Mouse (Mus musculus): ENCODE data around the gene Gria2. TPM values are rescaled to one million over a fixed set of nuclear protein-coding genes. Genes with fewer than 3 reads are reported as not detected.
A peak's percentile ranks its signal among the peaks of the same experiment; 100 is the strongest.

Gria2 gene
- under 1 TPM; 0.34 to 0.49 TPM for total RNA-seq (2021)
- long read RNA-seq, experiment 1: 0 reads
- long read RNA-seq, experiment 2: 0 reads

GRCm38 (mm10) chr3:80802596-80803081 lies at the start of gene Gria2:
Gene Gria2 (minus strand): TSS chr3:80802835.
- DNase-seq (ENCODE audit: low spot score in 2 of 2): peak; percentile 19 to 75

DNA sequence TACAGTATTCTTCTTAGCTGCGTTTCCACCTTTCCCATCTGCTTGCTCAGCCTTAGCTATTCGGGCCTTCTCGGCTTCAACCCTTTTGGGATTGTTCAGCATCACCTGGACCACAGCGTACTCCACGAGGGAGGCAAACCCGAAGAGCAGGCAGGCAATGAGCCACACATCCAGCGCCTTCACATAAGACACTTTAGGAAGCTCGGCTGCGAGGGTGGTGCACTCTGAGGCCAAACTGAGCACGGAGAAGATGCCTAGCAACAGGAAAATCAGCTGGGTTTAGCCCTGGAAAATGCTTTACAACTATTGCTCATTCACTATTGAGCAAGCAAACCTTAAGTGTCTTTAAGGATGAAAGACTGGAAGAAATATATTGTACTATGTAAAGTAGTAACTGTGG lies 48.3 kb upstream of the Gria2 start:
- DNase-seq (ENCODE audit: low spot score in 2 of 2): no peak

GRCm38 (mm10) chr3:80845634-80846033 lies 43.0 kb upstream of the Gria2 start:
- no peak for DNase-seq (ENCODE audit: low spot score in 2 of 2)

DNA sequence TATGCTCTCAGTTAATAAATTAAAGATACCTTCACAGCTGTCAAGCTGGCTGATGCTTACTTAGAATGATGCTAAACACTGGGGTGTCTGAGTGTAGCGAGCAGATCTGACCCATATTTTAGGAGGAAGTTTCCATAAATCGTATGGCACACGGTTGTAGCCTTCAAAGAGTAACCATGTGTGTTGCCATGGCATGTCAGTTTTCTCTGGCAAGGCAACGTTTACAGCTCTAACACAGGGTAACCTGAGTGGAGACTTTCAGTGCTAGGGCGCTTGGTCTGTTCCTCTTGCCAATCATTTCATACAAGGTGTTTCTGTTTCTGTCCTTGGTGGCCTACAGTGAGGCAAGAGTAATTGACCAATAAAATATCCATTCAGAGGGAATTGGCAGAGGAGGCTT lies 37.2 kb upstream of the Gria2 start:
- no peak for DNase-seq (ENCODE audit: low spot score in 2 of 2)

GRCm38 (mm10) chr3:80837583-80837982 lies 34.9 kb upstream of the Gria2 start:
- DNase-seq (ENCODE audit: low spot score in 2 of 2): no peak

GRCm38 (mm10) chr3:80823975-80824374 lies 21.3 kb upstream of the Gria2 start:
- DNase-seq (ENCODE audit: low spot score in 2 of 2): no peak

DNA sequence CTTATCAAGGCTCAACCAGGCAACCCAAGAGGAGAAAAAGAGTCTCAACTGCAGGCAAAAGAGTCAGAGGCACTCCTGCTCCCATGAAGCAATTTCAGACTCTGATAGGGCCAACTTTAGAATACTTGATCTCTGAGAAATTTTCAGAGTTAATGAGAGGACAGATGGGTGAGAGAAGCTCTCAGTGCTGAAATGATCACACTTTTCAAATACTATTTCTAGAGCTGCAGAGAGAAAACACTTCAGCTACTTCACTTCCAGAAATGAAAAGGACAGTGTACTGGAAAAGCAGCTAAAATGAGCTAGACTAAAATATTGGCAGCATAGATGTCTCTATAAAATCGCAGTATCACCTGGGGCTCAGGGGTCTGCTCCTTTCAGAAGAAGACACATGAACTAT lies 16.0 kb upstream of the Gria2 start:
- no peak for DNase-seq (ENCODE audit: low spot score in 2 of 2)

DNA sequence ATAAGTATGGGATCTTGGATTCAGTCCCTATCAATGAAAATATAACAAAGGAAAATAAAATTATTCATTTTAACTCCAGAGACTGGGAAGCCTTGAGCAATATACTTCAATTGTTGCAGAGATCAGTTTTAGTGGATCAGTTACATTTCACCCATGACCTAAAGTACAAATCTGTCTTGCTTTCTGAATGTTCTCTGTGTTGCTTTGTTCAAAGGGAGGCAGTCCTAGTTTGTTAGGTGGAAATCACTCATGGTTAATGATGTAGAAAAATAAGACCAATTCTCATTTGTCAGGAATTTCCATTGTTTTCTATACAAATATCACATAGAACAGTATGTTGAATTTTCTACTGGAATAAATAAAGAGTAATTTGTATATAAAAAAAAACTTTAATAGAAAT lies 11.1 kb upstream of the Gria2 start:
- no peak for DNase-seq (ENCODE audit: low spot score in 2 of 2)

- DNase-seq (ENCODE audit: low spot score in 2 of 2): no peak
Measured at GRCm38 (mm10) chr3:80812237-80812636, 9.6 kb upstream of the Gria2 start.

- DNase-seq (ENCODE audit: low spot score in 2 of 2): no peak
Measured at GRCm38 (mm10) chr3:80805327-80805726, 2.7 kb upstream of the Gria2 start.

DNA sequence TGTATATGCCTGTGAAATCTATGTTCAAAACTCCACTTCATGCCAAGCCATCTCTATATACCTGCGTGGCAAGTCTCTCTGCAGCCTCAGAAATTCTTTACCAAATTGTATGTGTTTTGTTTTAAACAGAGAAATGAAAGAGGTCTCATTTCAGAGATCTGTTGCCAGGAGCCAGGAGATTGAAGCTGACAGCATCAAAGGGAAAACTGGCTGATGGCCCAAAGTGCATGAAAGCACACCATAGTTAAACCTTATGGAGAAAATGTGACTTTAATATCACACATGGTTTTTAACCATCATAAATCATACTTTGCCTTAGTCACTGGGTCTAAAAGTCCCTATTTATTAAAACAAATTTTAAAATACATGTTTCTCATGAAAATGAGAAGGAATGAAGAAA lies 1.2 kb upstream of the Gria2 start:
- no peak for DNase-seq (ENCODE audit: low spot score in 2 of 2)

GRCm38 (mm10) chr3:80803211-80803610 lies 576 bp upstream of the Gria2 start:
- no peak for DNase-seq (ENCODE audit: low spot score in 2 of 2)

DNA sequence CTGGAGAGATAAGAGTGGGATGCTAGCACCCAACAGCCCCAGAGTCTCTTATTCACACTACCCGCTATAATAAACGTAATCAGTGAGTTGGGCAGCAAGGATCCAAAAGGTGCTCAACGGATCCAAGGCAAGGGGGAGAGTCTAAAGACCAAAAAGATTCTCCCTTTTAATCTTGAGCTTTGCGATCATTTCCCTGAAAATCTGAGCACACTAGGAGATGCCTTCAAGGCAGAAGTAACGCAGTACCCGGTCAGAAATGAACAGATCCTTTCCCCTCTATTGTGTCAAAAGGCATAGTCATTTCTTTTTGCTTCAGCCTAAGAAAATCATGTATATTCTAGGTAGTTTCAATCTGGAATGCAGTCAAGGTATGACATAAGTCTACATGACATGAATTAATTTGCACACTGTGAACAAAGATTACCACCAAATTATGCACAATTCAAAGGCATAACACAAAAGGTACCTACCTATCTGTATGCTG lies 766 bp downstream of the Gria2 start:
- DNase-seq (ENCODE audit: low spot score in 2 of 2): no peak

DNA sequence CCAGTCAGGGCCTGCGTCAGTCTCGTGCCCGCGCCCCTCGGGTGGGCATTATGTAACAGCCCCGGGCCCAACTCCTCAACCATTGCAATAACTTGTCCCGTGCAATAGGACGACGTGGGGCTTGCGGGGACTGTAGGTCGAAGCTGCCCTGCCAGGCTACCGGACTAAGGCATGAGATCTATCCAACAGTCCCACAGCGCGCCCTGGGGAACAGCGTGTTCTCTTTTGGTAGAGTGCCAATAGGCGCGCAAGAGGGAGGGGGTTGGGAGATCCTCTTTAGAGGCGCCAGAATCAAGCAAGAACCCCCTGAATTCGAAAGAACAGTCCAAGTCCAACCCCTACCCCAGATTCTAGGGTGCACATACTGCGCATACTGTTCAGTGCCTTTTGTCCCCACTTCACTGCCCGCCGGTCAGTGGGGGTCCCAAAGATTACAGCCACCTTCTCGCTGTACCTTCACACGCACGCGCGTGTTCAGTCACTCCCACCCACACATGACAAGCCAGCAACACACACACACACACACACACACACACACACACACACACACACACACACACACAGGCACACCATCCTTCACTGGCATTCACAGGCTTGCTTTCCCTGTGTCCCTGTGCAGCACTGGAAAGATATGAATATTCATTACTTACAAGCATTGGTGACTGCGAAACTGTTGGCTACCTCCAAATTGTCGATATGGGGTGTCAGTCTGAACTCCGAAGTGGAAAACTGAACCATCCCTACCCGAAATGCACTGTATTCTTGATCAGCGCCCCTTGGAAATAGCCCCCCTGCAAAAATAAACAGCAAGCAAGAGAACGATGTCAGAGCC lies 1.4 kb downstream of the Gria2 start:
- DNase-seq (ENCODE audit: low spot score in 2 of 2): no peak

DNA sequence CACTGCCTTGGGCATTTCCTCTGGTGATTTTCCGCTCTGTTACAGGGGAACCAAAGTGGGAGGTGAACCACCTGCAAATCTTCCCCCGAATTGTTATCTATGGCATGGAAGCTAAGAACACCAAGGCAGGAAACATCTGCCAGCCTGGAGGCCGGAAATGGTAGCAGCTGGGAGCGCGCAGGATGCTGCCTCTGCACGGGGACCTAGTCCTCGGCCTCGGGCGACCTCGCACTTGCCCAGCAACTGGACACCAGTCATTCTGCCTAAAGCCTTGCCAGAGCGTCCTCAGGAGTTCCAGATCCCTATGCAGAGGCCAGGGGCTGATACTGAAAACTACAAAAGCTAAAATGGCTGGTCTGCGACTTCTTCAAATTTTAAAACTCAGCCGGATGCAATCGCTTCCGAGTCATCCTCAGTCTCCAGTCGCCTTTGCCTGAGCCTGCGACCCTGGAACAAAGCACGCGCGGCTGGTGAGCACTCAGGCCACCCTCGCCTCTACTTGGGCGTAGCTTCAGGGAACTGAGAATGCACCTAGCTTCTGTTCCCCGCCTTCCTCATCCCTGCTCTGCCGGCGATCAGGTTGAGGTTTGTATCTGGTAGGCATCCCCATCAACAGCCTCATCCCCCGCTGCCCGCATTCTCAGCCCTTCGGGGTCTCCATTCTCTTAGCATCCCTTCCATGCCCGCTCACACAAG lies 2.2 kb downstream of the Gria2 start:
- peak in 1 of 2 experiments; percentile 15 for DNase-seq (ENCODE audit: low spot score in 2 of 2)

DNA sequence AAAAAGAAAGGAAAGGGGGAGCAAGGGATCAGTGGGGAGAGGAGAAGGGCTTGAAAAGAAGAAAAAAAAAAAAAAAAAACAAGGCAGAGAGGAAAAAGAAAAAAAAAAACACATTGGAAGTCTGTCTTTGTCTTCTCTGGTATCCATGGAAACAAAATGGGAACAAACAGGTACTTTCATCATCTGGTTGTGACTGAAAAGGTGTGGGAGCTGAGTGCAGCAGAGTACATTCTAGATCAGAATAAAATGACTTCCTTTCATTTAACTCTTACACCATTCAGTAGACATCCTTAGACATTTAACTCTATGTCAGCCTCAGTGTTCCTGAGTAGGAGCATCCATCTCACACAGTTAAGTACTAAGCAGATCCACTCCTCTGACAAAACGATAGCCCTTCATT lies 4.7 kb downstream of the Gria2 start:
- no peak for DNase-seq (ENCODE audit: low spot score in 2 of 2)

- DNase-seq (ENCODE audit: low spot score in 2 of 2): no peak
Measured at GRCm38 (mm10) chr3:80796764-80797163, 5.9 kb downstream of the Gria2 start.

DNA sequence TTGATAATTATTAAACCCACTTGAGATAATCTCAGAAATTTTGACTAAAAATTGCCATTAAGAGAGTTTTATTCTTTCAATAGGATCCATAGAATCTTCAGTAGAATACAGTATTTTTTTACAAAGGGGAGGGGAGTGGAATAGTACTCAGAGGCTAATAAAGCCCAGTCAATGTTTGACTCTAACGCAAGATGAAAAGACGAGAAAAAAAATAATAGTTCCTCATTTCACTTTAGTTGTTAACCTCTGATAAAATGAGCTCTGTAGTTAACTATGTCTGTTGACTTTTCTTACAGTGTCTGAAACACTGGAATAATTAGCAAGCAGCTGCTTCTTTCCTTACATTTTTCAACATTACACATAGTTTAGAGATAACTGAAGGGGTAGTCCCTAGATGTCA lies 7.4 kb downstream of the Gria2 start:
- DNase-seq (ENCODE audit: low spot score in 2 of 2): no peak

- DNase-seq (ENCODE audit: low spot score in 2 of 2): no peak
Measured at GRCm38 (mm10) chr3:80787116-80787744, 15.4 kb downstream of the Gria2 start.

- no peak for DNase-seq (ENCODE audit: low spot score in 2 of 2)
Measured at GRCm38 (mm10) chr3:80781144-80781530, 21.5 kb downstream of the Gria2 start.

GRCm38 (mm10) chr3:80780383-80781143 lies 22.1 kb downstream of the Gria2 start:
- DNase-seq (ENCODE audit: low spot score in 2 of 2): no peak

Measured in gastrocnemius, postnatal 4 days (tissue).